Mouse (Mus musculus): ENCODE data around the gene Mlh3.

GRCm38 (mm10) chr12:85276273-85276672 lies 5.9 kb upstream of the Mlh3 start:
- TF ChIP-seq CTCF (IDR thresholded peaks at IDR 0.05; ENCODE audit: insufficient read depth, low read depth, low read length) (no peak), POLR2A (IDR thresholded peaks at IDR 0.05; ENCODE audit: insufficient read depth, low read depth, low read length) (no peak)

All from olfactory bulb, adult 2 months (tissue).